Mouse (Mus musculus) 3T3-L1 (cell line): ENCODE data around the gene Slc25a30.

ENCODE experiments used
- DNase-seq: peaks from one replicate; pipeline ENCODE4 v3.0.0-alpha.2; 2015; ENCODE audit warnings: low read depth, low spot score

Gene Slc25a30

GRCm38 (mm10) chr14:75786868-75787793, at the start of gene Slc25a30:
TSS of gene Slc25a30 (minus strand) at chr14:75787037.
- DNase-seq: peak; percentile 95

DNA sequence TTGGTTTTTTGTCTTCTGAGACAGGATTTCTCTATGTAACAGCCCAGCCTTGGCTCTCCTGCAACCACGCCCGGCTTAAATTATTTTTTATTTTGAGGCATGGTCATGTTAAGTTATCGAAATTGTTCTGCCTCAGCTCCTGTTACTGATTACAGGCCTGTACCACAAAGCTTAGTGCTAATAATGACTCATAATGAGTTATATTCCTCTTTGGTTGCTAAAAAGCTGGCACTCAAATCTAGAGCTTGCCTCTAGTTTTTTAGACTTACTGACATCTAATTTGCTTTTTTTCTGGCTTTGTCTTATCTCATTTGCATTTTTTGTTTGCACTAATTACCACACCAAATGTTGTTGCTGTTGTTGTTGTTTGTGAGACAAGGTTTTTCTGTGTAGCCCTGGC, 49.7 kb upstream of the Slc25a30 start:
- no peak for DNase-seq

DNA sequence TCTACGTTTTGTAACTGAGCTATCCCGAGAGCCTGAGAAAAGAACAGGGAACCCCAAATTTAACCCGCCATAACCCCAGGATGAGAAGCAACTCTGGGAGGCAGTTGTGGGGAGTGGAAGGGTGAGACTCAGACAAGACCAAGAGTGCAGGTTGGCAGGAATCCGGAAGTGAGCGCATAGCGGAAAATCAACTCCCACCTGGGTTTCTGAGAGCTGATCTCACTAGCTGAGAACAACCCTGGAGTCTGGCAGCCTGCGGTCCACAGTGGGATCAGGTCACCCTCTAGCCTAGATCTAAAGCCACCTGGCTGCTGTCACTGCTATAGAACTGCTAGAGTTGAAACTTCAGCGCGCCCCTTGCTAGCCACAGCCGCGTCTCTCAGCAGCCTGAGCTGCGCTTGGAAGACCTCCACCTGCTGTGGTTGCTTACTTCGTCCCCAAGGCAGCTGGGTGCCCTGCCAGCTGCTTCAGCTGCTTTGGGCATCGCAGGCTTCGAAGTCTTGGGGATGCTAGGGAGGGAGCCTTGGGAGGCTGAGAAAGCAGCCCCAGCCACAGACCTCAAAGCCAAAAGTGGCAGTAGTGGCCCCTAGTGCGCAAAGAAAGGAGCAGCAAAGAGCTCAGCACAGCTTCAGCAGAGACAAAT, 48.0 kb upstream of the Slc25a30 start:
- DNase-seq: peak; percentile 68

- DNase-seq: peak; percentile 98
Measured at GRCm38 (mm10) chr14:75834251-75834738, 47.5 kb upstream of the Slc25a30 start.

DNA sequence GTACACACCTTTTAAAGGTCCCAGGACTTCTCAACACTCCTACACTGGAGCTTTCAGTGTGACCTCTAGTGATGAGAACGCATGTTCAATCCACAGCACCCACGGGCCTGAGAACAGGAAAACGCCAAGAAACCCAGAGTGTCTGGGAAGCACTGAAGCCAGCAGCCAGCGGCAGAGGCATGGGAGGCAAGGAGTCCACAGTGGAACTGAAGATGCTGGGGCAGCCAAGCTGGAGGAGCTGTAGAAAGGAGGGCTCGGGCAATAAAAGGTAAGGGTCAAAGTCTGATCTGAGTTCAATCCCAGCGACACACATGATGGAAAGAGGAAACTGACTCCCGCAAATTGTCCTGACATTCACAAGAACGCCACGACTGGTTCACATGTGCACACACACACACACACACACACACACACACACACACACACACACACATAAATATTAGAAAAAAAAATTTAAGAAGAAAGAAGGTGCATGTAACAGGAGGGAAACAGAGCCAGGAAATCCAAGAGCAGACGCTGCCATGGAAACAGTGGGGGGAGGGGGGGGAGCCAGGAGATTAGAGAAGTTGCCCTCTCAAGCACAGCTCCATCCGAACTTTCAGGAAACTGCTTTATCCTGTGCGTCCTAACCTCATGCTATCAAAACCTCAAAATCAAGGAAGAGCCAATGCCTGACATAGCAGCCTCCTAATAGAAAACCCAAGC, 46.9 kb upstream of the Slc25a30 start:
- peak; percentile 50 for DNase-seq

- DNase-seq: peak; percentile 69
Measured at GRCm38 (mm10) chr14:75832982-75833381, 46.1 kb upstream of the Slc25a30 start.

- DNase-seq: no peak
Measured at GRCm38 (mm10) chr14:75832031-75832430, 45.2 kb upstream of the Slc25a30 start.

DNA sequence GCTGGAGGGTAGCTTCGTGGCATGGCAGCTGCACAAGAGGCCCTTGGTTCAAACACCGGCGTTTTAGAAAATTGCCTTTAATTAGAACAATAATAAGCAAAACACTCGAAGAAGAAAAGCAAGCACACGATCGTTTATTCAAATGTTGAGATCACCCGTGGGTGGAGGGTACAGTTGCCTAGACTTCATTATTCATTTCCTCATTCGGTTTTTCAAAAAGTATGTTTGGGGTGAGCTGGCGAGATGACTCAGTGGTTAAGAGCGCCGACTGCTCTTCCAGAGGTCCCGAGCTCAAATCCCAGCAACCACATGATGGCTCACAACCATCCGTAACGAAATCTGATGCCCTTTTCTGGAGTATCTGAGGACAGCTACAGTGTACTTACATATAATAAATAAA, 43.0 kb upstream of the Slc25a30 start:
- peak; percentile 89 for DNase-seq

- peak; percentile 97 for DNase-seq
Measured at GRCm38 (mm10) chr14:75828866-75829806, 42.3 kb upstream of the Slc25a30 start.

DNA sequence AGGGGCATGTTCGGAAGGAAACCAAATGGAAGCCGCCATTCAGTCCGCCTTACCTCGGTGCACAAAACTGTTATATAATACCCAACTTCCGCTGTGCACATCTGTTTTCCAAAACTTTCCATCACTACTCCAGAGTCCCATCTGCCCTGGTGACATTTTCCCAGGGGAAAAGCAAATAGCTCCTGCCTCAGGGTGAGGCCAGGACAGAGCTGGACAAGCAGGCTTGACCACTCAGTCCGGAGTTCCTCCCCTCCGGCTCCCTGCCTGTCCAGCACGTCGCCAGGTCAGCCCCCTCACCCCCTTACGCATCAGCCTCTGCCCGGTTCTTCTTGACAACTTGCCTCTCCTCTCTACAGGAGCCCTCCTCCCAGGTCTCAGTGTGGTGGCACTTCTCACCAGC, 41.4 kb upstream of the Slc25a30 start:
- DNase-seq: no peak

- DNase-seq: peak; percentile 60
Measured at GRCm38 (mm10) chr14:75826851-75827410, 40.1 kb upstream of the Slc25a30 start.

DNA sequence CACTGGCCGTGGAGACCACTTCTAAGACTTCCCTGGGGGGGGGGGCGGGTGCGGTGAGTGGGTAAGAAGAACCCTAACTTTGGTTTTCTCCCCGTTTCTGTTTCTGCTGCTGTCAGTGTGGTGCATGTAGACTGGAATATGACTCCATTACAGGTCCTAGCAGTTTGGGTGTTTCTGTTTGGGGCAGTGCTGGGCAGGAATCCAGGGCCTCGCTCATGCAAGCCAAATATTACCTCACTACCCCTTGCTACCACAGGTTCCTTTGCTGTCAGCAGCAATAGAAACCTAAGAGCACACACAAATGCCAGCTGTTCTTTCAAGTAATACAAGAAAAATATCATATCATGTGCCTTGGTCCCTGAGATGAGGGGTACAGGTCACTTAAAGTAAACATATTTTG, 33.2 kb upstream of the Slc25a30 start:
- peak; percentile 96 for DNase-seq

GRCm38 (mm10) chr14:75819341-75819740, 32.5 kb upstream of the Slc25a30 start:
- DNase-seq: peak; percentile 58

DNA sequence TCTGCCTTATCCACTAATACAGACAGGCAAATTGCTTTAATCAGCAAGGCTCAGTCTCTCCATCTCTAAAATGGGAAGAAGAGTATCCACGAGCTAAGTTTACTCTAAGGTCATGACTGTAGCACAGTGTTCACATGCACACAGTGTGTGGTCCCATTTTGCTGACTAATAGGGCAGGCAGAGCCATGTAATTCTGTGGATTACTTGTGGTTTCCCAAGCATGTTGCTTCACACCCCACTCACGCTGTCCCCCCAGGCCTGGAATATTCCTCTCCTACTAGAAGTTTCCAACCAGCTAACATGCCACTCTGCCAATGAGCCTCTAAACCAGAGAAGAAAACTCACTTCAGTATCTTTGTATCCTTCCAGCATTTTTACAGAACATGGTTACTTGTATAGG, 31.7 kb upstream of the Slc25a30 start:
- peak; percentile 82 for DNase-seq

DNA sequence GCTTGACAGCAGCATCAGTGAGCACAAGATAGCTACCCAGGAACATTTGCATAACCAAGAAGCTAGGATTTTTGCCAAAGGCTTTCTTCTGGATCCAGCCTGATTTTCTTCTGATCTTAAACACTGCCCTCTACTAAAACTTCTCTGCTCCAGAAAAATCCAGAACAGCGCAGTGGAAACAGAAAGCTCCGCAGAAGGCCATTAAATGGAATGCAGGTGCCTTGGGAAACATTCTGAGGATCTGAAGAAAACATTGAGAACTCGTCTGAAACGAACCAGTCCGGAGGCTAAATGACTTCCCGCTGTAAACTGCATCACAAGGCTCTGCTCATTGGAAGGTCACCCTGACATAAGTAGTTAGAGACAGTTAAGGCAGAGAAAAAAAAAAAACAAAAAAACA, 23.1 kb upstream of the Slc25a30 start:
- DNase-seq: no peak

DNA sequence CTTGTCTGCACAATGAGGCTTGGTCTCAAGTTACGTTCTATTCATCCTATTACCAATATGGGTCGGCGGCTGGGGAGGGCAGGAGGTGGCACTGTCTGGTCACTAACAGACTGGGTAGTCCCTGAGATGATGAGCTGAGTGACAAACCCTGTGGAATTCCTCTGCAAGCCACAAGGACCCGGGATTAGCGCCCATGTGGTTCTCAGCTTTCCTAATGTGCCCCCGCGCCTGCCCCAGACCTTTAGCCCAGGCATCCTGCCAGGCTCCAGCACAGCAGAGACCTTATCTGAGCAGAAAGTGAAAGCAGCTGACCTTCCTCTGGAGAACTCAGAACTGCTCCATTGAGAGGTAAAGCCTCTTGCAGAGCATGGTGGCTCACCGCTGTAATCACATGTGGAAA, 21.0 kb upstream of the Slc25a30 start:
- DNase-seq: peak; percentile 84

DNA sequence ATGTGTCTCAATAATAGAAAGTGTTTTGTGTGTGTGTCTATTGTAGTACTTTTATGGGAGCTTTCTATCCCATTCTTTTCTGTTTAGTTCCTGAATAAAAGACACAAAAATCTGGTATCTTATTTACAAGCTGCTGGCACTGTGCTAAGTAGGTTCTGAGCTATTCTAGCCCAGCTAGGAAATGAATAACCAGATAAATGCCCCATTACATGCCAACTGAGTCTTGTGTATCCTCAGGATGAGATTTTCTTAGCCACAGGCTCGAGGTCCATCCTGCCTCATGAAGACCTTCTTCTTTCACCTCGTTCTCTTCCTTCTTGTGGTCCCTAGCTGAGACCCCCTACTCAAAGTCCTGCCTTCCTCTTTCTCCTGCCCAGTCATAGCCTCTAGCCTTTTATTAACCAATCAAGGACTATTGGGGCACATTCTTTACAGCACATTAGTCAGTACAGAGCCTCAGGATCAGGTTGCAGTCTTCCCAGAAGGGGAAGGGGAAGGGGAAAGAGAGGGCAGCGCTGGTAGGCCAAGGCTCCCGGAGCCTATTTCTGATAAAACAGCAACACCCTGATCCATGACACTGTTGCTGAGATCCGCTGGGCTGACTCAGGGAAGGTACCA, 11.0 kb upstream of the Slc25a30 start:
- peak; percentile 75 for DNase-seq

DNA sequence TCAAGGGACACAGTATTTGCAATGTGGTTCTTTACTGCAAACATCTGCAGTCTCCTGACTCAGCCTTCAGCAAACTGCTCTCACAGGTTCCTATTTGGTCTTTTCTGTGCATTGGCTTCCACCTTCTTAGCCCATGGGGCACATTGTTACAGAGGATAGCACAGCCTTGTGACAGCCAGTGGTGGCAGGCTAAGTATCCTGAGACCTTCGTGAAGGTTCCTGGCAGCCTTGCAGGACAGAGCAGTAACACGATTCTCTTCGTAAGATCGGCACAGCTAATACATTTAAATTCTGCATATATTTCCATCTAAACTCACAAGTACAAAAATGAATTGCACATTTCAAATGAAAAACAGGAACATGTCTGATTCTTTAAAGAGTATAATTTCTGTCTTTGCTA, 9.1 kb upstream of the Slc25a30 start:
- DNase-seq: no peak

GRCm38 (mm10) chr14:75794726-75795125, 7.9 kb upstream of the Slc25a30 start:
- DNase-seq: no peak

GRCm38 (mm10) chr14:75794324-75794723, 7.5 kb upstream of the Slc25a30 start:
- peak; percentile 91 for DNase-seq
